Mouse (Mus musculus) thymus, adult 2 months (tissue): ENCODE results near the gene C1rl. TPM values are rescaled to one million over a fixed set of nuclear protein-coding genes. Genes with fewer than 3 reads are reported as not detected.

Experiments
- DNase-seq: peaks from one replicate; pipeline ENCODE4 v3.0.0; 2021
- H3K27ac ChIP-seq: fragments of 200-500 bp; 2 replicates; pipeline ENCODE4 v1.5.1; 2012; ENCODE audit warnings: low read length, control low read depth; ENCODE audit not compliant: control insufficient read depth, insufficient read depth
- H3K27me3 ChIP-seq: fragments of 200-500 bp; 2 replicates; pipeline ENCODE4 v1.6.1; 2012; ENCODE audit warnings: mild to moderate bottlenecking, low read length, moderate library complexity, mixed read lengths; ENCODE audit not compliant: control insufficient read depth, insufficient read depth
- H3K36me3 ChIP-seq: fragments of 200-500 bp; 2 replicates; pipeline ENCODE4 v1.6.1; 2012; ENCODE audit warnings: mild to moderate bottlenecking, low read length, moderate library complexity; ENCODE audit not compliant: control insufficient read depth, insufficient read depth
- H3K4me1 ChIP-seq: fragments of 200-500 bp; replicated peaks from 2 replicates; pipeline ENCODE4 v1.6.1; 2012; ENCODE audit warnings: low read length; ENCODE audit not compliant: control insufficient read depth, insufficient read depth
- H3K4me3 ChIP-seq: fragments of 200-500 bp; 2 replicates; pipeline ENCODE4 v1.5.1; 2012; ENCODE audit warnings: mild to moderate bottlenecking, low read length, control low read depth, moderate library complexity; ENCODE audit not compliant: control insufficient read depth, insufficient read depth
- CTCF ChIP-seq: fragments of 200-500 bp; IDR thresholded peaks from 2 replicates; pipeline ENCODE4 v1.5.1; 2012; ENCODE audit warnings: mild to moderate bottlenecking, control low read depth, low read length, moderate library complexity, borderline replicate concordance; ENCODE audit not compliant: control insufficient read depth, poor library complexity, insufficient read depth; ENCODE audit errors: extremely low read depth
- POLR2A ChIP-seq: fragments of 200-500 bp; IDR thresholded peaks from 2 replicates; pipeline ENCODE4 v1.6.1; 2012; ENCODE audit warnings: mild to moderate bottlenecking, low read length, control low read depth, moderate library complexity; ENCODE audit not compliant: control insufficient read depth, poor library complexity, insufficient read depth; ENCODE audit errors: extremely low read depth
- WGBS: fragments of 180-500 bp; shearing (Covaris S2); methylation state at CpG from one replicate; pipeline ENCODE4 v1.1.7; 2018; 5-methylcytosine and 5-hydroxymethylcytosine counted together
- polyA plus RNA-seq: library from polyadenylated mRNA; depleted of rRNA; stranded (reverse); fragments of >200 nt; gene quantifications from 2 replicates; pipeline ENCODE4 v1.2.3, GENCODE M21; 2012

Gene C1rl
- polyA plus RNA-seq, 1 experiment: 1.2 TPM

GRCm38 (mm10) chr6:124485414-124486144 is 7.3 kb upstream of the C1rl start:
- no peak overlapping the region for H3K4me3 ChIP-seq
- TF ChIP-seq CTCF: no peak
- no peak for TF ChIP-seq POLR2A
- H3K27ac ChIP-seq: no peak overlapping the region
- H3K4me1 ChIP-seq: no peaks in the 10 kb centered on the region
- DNase-seq: no peak
- WGBS: 93% methylated on average over 21 of the region's 21 CpGs
- no peaks in the 10 kb centered on the region for H3K27me3 ChIP-seq
- no peaks in the 10 kb centered on the region for H3K36me3 ChIP-seq

- Histone ChIP-seq H3K27ac (no peak overlapping the region), H3K36me3 (no peaks in the 10 kb centered on the region), H3K4me3 (no peak overlapping the region), H3K4me1 (peaks cover 5% of the 10 kb centered on the region; the same call in 1 of the 2 replicates), H3K27me3 (no peaks in the 10 kb centered on the region)
- no peak for DNase-seq
- no peak for TF ChIP-seq POLR2A
- TF ChIP-seq CTCF: no peak
- 20% methylated on average over 2 of the region's 2 CpGs for WGBS
These were observed 5.4 kb upstream of the C1rl start for GRCm38 (mm10) chr6:124487509-124487908.

- Histone ChIP-seq H3K36me3 (no peaks in the 10 kb centered on the region), H3K27ac (no peak overlapping the region), H3K4me1 (peaks cover 5% of the 10 kb centered on the region; the same call in 1 of the 2 replicates), H3K4me3 (no peak overlapping the region), H3K27me3 (no peaks in the 10 kb centered on the region)
- no peak for DNase-seq
- TF ChIP-seq POLR2A: no peak
- TF ChIP-seq CTCF: no peak
- WGBS: 91% methylated on average over 4 of the region's 4 CpGs
These were observed 4.0 kb upstream of the C1rl start for GRCm38 (mm10) chr6:124488952-124489351.

GRCm38 (mm10) chr6:124491427-124491826 is 1.5 kb upstream of the C1rl start:
- DNase-seq: no peak
- TF ChIP-seq POLR2A: no peak
- TF ChIP-seq CTCF: no peak
- 3% methylated on average over 6 of the region's 6 CpGs for WGBS
- H3K4me1 ChIP-seq: peaks cover 5% of the 10 kb centered on the region; the same call in 1 of the 2 replicates
- H3K4me3 ChIP-seq: no peak overlapping the region
- no peaks in the 10 kb centered on the region for H3K27me3 ChIP-seq
- no peaks in the 10 kb centered on the region for H3K36me3 ChIP-seq
- H3K27ac ChIP-seq: no peak overlapping the region

GRCm38 (mm10) chr6:124493886-124494285 is 973 bp downstream of the C1rl start:
- Histone ChIP-seq H3K4me1 (peaks cover 7% of the 10 kb centered on the region), H3K4me3 (no peak overlapping the region), H3K36me3 (no peaks in the 10 kb centered on the region), H3K27me3 (no peaks in the 10 kb centered on the region), H3K27ac (no peak overlapping the region)
- 92% methylated on average over 5 of the region's 5 CpGs for WGBS
- TF ChIP-seq POLR2A: no peak
- no peak for TF ChIP-seq CTCF
- no peak for DNase-seq

- Histone ChIP-seq H3K4me1 (peaks cover 7% of the 10 kb centered on the region), H3K27ac (no peak overlapping the region), H3K27me3 (no peaks in the 10 kb centered on the region), H3K4me3 (no peak overlapping the region), H3K36me3 (no peaks in the 10 kb centered on the region)
- DNase-seq: no peak
- no peak for TF ChIP-seq CTCF
- TF ChIP-seq POLR2A: no peak
- 90% methylated on average over 5 of the region's 5 CpGs for WGBS
These were observed 3.1 kb downstream of the C1rl start for GRCm38 (mm10) chr6:124496054-124496453.

GRCm38 (mm10) chr6:124499914-124500566 is 7.1 kb downstream of the C1rl start:
- DNase-seq: no peak
- WGBS: 94% methylated on average over 10 of the region's 10 CpGs

More at GRCm38 (mm10) chr6:124499914-124500566, 7.1 kb downstream of the C1rl start:
- Histone ChIP-seq H3K27ac (no peak overlapping the region), H3K27me3 (no peaks in the 10 kb centered on the region), H3K36me3 (no peaks in the 10 kb centered on the region), H3K4me3 (no peak overlapping the region), H3K4me1 (peaks cover 2% of the 10 kb centered on the region; the same call in 1 of the 2 replicates)
- no peak for TF ChIP-seq CTCF
- TF ChIP-seq POLR2A: no peak
